Mouse (Mus musculus) lung, adult 2 months (tissue): ENCODE measurements around the gene Eed.

Source experiments
- CTCF ChIP-seq: fragments of 200-500 bp; IDR thresholded peaks from 2 replicates; pipeline ENCODE4 v1.5.1; 2011; ENCODE audit warnings: mild to moderate bottlenecking, low read length, control low read depth; ENCODE audit not compliant: insufficient read depth
- POLR2A ChIP-seq: fragments of 200-500 bp; IDR thresholded peaks from 2 replicates; pipeline ENCODE4 v1.6.1; 2011; ENCODE audit warnings: low read depth, mild to moderate bottlenecking, control low read depth, low read length, borderline replicate concordance; ENCODE audit errors: extremely low read depth

GRCm38 (mm10) chr7:90002375-90002774, 21.6 kb upstream of the Eed start:
- TF ChIP-seq CTCF (no peak), POLR2A (no peak)
